Mouse (Mus musculus) urinary bladder, postnatal 36 days (tissue): ENCODE measurements at regions not wholly inside any gene's neighbourhood (a gene's known extent, or its start where the extent isn't known, plus 50 kb on each side); places are given as distances from the start of the nearest gene placed in this dataset.

Source experiments
- DNase-seq, 2 experiments: peaks; one replicate each; pipeline ENCODE4 v3.0.0; 2022; ENCODE audit warnings: low spot score in 2 of 2, mixed read lengths in 1 of 2

DNA sequence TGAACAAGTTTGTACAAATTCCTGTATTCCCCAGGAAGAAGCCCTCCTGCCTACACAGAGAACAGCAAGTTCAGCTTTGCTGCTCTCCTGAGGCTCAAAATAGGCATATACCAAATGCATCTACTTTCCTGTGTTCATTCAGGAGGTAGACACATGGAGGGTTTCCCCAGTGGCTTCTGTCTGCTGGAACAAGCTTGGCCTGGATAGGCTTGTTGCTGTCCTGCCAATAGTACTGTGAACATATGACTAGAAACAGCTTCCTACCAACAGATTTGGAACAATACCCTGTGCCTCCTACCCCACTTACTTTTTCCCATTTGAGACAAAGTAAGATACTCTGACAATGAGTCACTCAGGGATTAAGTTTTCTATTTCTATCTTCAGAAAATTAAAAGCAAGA, 93.8 kb upstream of the Wdpcp start:
- no peak for DNase-seq

DNA sequence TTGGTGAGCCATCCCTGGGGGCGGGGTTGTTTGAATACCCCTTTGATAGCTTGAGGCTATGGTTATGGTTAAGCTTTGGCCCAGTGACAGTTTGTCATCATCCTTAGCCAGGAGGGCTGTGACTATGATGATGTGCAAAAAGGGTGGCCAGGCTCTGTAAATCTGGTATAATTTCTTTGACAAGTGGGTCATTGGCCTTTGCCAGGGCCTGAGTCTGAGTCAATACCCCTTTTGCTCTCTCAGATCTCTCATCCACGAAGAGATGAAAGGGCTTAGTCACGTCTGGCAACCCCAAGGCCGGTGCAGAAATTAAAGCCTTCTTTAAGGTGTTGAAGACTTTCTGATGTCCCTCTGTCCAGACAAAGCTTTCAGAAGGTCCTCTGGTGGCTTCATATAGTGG, 99.7 kb upstream of the Ugp2 start:
- DNase-seq = no peak

DNA sequence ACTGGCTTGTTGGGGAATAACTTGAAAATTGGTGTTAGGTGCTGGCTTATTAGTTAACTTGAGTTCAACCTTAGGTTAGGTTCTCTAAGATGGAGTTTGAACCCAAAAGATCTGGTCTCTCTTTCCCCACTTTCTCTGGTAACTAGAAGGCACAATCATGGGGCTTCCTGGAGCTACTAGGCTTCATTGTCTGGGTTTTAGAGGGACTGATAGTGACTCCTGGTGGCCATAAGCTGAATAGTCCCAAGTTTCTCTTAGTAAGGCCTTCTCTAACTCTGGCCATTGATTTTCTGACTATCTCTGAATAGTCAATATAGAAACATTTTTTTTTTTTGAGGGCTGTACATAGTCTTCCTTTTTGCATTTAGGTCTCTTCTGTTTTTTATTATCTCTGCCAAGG, 97.5 kb upstream of the Ugp2 start:
- DNase-seq = no peak

DNA sequence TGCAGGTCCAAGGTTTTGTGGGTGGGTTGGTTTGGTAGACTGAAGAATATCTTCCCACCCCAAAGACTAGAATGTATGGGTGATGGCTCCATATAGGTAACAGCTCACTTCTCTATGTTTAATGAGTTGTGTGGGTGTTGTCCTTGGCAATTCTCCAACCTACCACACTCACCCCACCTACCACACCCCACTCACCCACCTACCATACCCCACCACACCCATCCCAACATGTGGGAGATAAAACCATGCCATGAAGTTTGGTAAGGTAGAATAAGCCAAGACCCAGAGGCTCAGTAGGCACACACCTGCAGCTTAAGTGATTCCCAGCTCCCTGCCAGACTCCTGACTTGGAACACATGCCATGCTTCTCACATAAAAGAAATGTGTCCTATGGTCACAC, 89.0 kb upstream of the Ugp2 start:
- DNase-seq = no peak

DNA sequence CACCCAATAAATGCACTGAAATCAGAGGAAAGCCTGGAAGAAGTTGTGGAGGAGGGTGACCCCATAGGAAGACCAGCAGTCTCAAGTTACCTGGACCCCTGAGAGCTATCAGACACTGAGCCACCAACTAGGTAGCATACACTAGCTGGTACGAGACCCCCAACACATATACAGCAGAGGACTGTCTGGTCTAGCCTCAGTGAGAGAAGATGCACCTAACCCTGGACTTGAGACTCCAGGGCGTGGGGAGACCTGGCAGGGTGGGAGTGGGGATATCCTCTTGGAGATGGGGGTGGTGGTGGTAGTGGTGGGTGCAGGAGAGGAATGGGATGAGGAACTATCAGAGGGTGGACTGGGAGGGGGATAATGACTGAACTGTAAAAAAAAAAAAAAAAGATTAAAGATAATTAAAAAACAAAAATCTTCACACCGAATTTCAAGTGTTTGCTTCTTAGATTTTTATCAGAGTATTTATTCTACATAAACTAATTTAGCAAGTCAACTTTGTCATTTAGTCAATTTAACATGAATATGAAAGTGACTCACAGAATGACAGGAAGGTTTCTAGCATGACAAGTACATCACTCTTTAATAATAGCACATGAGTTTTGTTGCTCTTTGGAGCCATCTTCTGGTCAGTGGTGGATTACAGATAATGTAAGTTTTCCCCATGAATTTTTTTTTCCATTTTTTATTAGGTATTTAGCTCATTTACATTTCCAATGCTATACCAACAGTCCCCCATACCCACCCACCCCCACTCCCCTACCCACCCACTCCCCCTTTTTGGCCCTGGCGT, 82.5 kb upstream of the Ugp2 start:
- DNase-seq = no peak

DNA sequence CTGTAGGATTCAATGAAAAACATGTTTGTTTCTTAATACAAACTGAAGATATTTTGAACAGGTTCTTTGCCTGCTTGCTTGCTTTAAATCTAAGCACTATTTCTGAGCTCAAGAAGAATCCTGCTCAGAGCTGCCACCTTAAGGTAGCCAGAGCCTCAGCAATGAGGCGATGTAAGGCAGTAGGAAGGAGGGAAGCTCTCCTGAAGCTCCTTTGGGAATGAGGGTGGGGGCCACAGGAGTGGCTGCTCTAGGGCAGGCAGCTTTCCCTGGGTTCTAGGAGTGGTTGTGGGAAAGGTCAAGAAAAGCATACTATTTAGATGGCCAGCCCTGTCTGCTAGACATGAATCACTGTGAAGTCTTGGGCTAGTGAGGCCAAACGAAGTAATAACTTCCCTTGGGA, 62.7 kb upstream of the Ugp2 start:
- no peak for DNase-seq

DNA sequence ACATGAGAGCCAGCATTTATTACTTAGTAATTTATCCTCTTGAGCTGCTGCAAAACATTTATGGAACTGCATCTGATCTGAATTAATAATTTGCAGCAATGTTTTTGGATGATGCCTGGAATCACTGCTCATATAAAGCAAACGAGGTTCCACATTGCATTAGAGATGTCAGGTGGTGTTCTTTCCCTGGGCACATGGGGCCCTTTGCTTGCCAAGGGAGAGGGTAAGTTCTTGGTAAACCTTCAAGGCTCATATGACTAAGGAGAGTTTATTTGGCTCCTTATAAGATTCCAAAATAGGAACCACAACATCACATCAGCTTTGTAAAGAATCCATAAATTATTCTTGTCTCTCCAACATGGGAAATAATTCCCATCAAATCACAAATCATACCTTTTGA, 59.0 kb upstream of the Ugp2 start:
- no peak for DNase-seq

DNA sequence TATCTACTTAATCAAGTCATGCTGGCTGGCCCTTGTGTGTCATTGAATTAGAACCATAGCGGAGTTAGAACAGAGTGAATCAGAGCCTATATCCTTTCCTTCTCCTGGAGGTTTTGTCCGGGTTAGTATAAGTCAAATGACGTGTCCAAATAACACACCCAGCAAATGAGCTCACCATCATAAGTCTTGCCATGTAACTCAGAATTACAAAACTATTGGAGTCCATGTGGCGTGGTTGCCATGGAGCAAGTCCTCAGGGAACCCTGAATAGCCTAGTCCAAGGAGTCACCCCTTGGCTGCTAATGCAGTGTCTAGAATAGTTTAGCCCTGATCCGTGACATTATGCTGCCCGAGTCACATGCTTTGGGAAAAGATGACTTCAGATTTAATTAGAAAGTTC, 57.7 kb upstream of the Ugp2 start:
- peak in 1 of 2 experiments; percentile 65 for DNase-seq

DNA sequence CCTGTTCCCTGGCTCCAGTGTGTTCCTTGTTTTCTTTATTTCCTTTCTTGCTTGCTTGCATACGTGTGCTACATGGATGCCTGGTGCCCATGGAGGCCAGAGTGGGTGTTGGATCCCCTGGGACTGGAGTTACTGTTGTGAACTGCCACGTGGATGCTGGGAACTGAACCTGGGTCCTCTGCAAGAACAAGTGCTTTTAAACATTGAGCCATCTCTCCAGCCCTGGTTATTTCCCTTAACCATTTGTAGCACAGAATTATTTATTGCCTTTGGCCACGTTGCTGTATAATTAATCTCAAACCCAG, 57.0 kb upstream of the Ugp2 start:
- no peak for DNase-seq

DNA sequence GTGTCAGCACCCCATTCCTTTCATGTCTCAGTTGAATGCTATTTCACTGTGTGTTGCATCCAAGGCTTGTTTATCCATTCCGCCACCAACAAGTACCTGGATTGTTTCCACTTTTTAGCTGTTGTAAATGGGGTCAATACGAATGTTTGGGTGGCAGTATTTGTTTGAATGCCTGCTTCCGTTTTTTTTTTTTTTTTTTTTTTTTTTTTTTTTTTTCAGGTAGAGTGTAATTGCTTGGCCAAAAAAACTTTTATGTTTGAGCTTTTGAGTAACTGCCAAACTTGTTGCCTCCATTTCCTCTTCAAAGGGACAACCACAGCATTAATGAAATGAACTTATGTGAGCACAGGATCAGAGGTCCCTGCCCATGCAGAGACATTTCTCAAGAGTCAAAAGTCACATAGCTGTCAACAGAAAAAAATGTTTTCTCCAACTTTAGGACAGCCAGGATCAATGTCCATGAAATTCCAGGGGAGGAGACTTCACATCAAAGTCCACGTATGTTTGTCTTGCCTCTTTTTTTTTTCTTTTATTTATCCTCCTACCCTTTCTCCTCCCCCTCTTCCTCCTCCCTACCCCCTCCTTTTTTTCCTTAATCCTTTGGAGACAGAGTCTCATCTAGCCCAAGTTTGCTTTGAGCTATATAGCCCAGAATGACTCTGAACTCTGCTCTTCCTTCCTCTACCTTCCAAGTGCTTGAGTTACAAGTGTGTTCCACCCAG, 56.5 kb upstream of the Ugp2 start:
- DNase-seq = no peak

DNA sequence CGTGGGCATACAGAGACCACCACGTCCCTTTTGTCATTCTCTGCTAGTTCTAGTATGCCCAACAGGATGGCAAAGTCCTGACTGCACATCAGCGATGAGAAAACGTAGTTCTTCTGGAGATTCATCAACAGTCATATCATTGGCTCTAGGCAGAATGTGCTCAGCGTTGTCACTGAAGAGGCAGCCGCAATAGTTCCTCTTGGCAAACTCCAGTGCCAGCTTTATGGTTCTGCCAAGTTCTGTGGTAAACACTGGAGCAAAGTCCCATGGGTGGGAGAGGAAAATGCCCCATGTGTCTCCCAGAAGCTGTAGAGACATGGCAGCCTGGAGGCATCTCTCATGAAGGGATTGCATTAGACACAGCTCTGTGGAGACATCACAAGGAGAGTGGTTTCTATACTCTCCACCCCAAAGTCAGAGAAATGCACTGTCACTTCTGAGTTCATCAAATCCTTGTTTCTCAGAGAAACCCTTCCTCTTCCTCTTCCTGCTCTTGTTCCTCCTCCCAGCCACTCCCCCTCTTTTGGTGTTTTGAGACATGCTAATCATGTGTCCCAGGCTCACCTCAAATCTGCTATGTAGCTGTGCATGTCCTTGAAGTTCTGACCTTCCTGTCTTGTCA, 54.6 kb upstream of the Ugp2 start:
- DNase-seq = peak in 1 of 2 experiments; percentile 31

DNA sequence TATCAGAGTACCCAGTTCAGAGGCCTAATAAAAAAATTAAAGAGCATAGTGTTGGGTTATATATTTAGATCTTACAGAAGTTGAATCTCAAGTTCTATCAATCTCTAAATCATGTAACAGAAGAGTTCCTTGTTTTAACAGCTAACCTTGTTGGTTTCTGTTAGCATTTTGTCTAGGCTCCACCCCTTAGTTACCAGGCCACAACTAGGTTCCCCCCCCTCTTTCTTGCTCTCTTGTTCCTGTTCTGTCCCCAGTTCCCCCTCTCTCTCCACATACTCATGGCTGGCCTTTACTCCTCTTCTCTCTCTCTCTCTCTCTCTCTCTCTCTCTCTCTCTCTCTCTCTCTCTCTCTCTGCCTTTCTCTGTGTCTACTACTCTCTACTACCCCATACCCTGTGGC, 53.3 kb upstream of the Ugp2 start:
- no peak for DNase-seq

DNA sequence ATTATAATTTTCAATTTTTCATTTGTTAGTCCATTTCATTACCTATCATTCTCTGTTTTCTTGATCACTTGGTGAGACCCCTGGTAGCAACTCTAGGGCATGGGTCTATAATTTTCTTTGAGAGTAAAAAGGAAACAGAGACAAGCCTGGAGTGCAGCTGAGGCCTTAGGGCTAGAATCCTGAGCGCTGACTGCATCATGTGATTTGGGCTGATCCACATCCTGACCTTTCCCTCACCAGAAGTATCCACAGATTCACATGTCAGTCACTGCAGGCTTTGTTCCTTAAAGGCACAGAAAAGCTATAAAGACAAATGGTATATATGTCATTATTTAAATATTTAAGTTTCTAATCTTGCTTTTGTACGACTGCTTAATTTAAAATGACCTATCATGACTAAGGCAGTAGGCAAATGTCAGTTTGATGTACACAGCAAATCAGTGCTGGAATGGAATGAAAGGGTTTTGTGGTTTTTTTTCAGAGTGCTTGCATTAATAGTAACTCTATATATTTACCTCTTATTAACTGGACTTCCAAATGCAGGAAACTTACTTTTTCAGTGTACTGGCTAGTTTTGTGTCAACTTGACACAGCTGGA, 51.4 kb upstream of the Ugp2 start:
- no peak for DNase-seq
